Comparison of ENCODE assay signal across 8 mouse cellular contexts in the genomic region with DNA sequence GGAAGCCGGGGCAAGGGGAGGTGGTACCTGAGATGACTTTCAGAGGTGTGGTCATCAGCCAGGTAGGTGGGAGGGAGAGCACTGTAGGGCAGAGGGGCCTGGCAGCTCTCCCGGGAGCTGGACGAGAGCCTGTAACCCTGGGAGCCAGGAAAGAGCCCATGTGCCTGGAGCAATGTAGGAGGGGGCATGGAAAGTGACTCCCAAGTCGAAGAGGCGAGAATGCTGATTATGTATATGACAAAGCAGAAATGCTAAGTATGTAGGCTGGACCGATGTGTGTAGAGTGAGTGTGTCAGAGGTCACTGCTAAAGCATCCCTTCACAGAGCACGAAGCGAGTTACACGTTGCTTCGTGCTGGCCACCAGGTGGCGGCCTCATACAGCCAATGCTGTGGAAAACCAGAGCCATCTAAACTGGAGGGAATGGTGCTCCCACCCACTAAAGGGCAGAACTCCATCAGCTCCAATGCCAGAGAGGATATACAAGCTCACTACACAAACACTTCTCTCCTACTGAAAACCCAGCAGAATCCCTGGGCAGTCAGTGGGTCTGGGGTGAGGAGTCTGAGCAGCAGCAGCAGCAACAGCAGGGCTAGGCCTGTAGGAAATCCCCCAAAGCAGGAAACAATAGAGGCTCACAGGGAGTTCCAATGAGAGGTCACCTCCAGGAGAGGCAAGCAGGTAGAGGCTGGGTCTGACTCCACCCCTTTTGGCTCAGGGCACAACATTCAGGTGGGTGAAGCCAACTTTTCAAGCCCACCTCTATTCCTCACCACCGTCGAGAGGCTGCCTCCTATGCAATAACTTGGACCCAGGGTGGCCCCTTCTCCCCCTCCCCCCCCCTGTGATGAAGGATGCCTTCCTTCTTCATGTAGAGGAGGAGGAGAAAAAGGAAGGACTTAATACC.
A peak's percentile ranks its signal among the peaks of the same experiment; 100 is the strongest.
DNase-seq lines count a peak whose midpoint lies in the region; ATAC-seq and TF ChIP-seq lines count a peak whose summit lies in the region.

No protein-coding gene starts in this region.

- TF ChIP-seq CTCF in MEL (IDR thresholded peaks at IDR 0.05 in 2 of 3, conservative IDR thresholded peaks at IDR 0.05 in 1 of 3; ENCODE audit: control insufficient read depth in 1 of 3, insufficient read depth in 1 of 3, low read depth in 2 of 3, low read length in 3 of 3, poor library complexity in 1 of 3, severe bottlenecking in 1 of 3): peak; percentile 67 to 84 (median 83)

- H3K4me3 ChIP-seq in MEL (ENCODE audit: control insufficient read depth in 1 of 2, insufficient read depth in 1 of 2, low read depth in 2 of 2, low read length in 2 of 2): no peak overlapping the region

- peaks cover 14 to 25% of the 10 kb centered on the region in 2 experiments for H3K4me1 ChIP-seq in MEL (ENCODE audit: control insufficient read depth in 1 of 2, insufficient read depth in 2 of 2, low read length in 2 of 2)

- 0 out of 2 replicates have a peak, but pooled peaks have one; percentile 48 for ATAC-seq in erythroid progenitor cell, adult 5-6 weeks (replicated peaks; ENCODE audit: low FRiP score, poor library complexity, severe bottlenecking)

- no peak for TF ChIP-seq EP300 in MEL (IDR thresholded peaks at IDR 0.05; ENCODE audit: low read depth in 1 of 2, low read length in 2 of 2)

- no peaks in the 10 kb centered on the region for H3K27me3 ChIP-seq in MEL (ENCODE audit: control insufficient read depth in 1 of 2, insufficient read depth in 2 of 2, low read length in 2 of 2)

- no peak overlapping the region for H3K27ac ChIP-seq in MEL (ENCODE audit: control insufficient read depth, low read depth, low read length)

- no peak for TF ChIP-seq POLR2A in MEL (IDR thresholded peaks at IDR 0.05; ENCODE audit: control insufficient read depth in 1 of 2, insufficient read depth in 1 of 2, low read depth in 1 of 2, low read length in 2 of 2, poor library complexity in 1 of 2)

- no peak overlapping the region for H3K9ac ChIP-seq in MEL (ENCODE audit: control insufficient read depth, low read depth, low read length, poor library complexity, severe bottlenecking)

- H3K9me3 ChIP-seq in MEL (replicated peaks; ENCODE audit: insufficient read depth, low read length): no peaks in the 10 kb centered on the region

- intact Hi-C loops in heart, postnatal 14 days (cut with DNase I): loop anchor here (1.0 to 10.0 kb wide), 4 partner anchors 81 to 376 kb away; no protein-coding TSS in a partner anchor

- no peaks in the 10 kb centered on the region for H3K79me2 ChIP-seq in MEL (ENCODE audit: control insufficient read depth, insufficient read depth, low read length, poor library complexity)

- TF ChIP-seq RAD21 in MEL (IDR thresholded peaks at IDR 0.05; ENCODE audit: low read depth, low read length): peak; percentile 77

- peaks cover 12 to 22% of the 10 kb centered on the region in 2 experiments; a peak in 3 of 4 replicates for H3K36me3 ChIP-seq in MEL (ENCODE audit: control insufficient read depth in 1 of 2, insufficient read depth in 2 of 2, low read length in 2 of 2)

- DNase-seq in MEL (ENCODE audit: low read depth, low spot score): peak; percentile 64
- peak; percentile 64 for DNase-seq in brain, embryonic 18.5 days (ENCODE audit: low read depth, low spot score)
- peak; percentile 82 to 88 for DNase-seq in heart, postnatal 14 days
- peak; percentile 73 to 82 for DNase-seq in kidney, postnatal 36 days
- peak; percentile 83 for DNase-seq in lung, postnatal 36 days
- peak; percentile 82 for DNase-seq in retina, embryonic 14.5 days (ENCODE audit: low spot score)
- DNase-seq in thymus, postnatal 4 days: peak; percentile 85

TF ChIP-seq in MEL, 35 proteins besides CTCF, POLR2A, EP300 and RAD21:
- TF ChIP-seq NELFE (IDR thresholded peaks at IDR 0.05; ENCODE audit: low read depth, low read length) (no peak), GATA1 (IDR thresholded peaks at IDR 0.05; ENCODE audit: low read depth, low read length) (no peak), UBTF (IDR thresholded peaks at IDR 0.05; ENCODE audit: borderline replicate concordance, insufficient read depth, low read depth, low read length) (no peak), ZC3H11A (IDR thresholded peaks at IDR 0.05; ENCODE audit: low read depth, low read length) (peak; percentile 46), POLR2AphosphoS5 (IDR thresholded peaks at IDR 0.05; ENCODE audit: borderline replicate concordance, low read depth, low read length) (no peak), RCOR1 (IDR thresholded peaks at IDR 0.05; ENCODE audit: low read depth, low read length) (no peak), MEF2A (IDR thresholded peaks at IDR 0.05; ENCODE audit: extremely low read depth, insufficient replicate concordance, low read depth, low read length, poor library complexity, severe bottlenecking) (no peak), ELF1 (IDR thresholded peaks at IDR 0.05; ENCODE audit: low read depth, low read length) (no peak), ZMIZ1 (IDR thresholded peaks at IDR 0.05; ENCODE audit: low read depth, low read length) (no peak), ZKSCAN1 (IDR thresholded peaks at IDR 0.05; ENCODE audit: low read depth, low read length) (no peak), NRF1 (IDR thresholded peaks at IDR 0.05; ENCODE audit: insufficient read depth, low read depth, low read length, poor library complexity, severe bottlenecking) (no peak), SMC3 (IDR thresholded peaks at IDR 0.05; ENCODE audit: low read depth, low read length) (peak; percentile 77), SIN3A (IDR thresholded peaks at IDR 0.05; ENCODE audit: low read length) (no peak), HCFC1 (IDR thresholded peaks at IDR 0.05; ENCODE audit: low read depth, low read length) (no peak), MAFK (IDR thresholded peaks at IDR 0.05; ENCODE audit: borderline replicate concordance, low read depth, low read length) (no peak), MYB (IDR thresholded peaks at IDR 0.05; ENCODE audit: low read depth, low read length) (no peak)
